Comparison of ENCODE assay signal across 25 mouse cellular contexts in the genomic region with DNA sequence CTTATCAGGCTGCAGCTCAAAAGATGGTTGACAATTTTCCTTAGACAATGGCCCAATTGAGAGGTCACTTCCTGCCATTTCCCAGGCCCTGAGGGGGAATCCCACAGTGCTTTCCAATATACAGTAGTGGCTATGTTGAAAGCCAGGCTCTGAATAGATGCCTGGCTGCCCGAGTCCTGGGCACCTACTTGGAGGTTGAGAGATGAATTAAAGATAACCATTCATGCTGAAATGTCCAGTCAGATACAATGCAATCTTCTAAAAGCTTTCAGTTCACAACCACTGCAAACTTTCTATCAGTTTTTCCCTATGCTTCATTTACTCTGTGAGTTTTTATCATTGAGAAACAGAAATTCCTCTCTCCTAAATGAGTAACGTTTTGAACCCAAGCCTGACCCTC.
DNase-seq lines count a peak whose midpoint lies in the region; ATAC-seq and TF ChIP-seq lines count a peak whose summit lies in the region.
"Had no signal": no experiment of that assay in that cellular context is flagged by ENCODE, and none has a peak within 500 bp of the region (broad histone marks: within the 10 kb centered on the region; RNA-seq: fewer than 3 reads in every experiment).

No protein-coding gene starts in this region.

- no peaks in the 10 kb centered on the region for H3K9me3 ChIP-seq in liver, embryonic 12.5 days (replicated peaks)
- no peaks in the 10 kb centered on the region for H3K9me3 ChIP-seq in liver, postnatal 0 days (ENCODE audit: low read length)
- H3K9me3 ChIP-seq in liver, embryonic 15.5 days (replicated peaks), result no peaks in the 10 kb centered on the region
- H3K9me3 ChIP-seq: embryonic facial prominence, embryonic 10.5 days; forebrain, embryonic 13.5 days; G1E; heart, embryonic 13.5 days; hindbrain, embryonic 12.5 days had no signal

- H3K4me1 ChIP-seq in liver, embryonic 12.5 days, result peaks cover 13% of the 10 kb centered on the region
- H3K4me1 ChIP-seq in liver, postnatal 0 days (ENCODE audit: insufficient read depth), result no peaks in the 10 kb centered on the region
- peaks cover 6% of the 10 kb centered on the region for H3K4me1 ChIP-seq in liver, embryonic 15.5 days (replicated peaks)
- H3K4me1 ChIP-seq: embryonic facial prominence, embryonic 10.5 days; forebrain, embryonic 13.5 days; hindbrain, embryonic 12.5 days had no signal

- no peak for TF ChIP-seq EP300 in liver, postnatal 0 days (IDR thresholded peaks at IDR 0.05; ENCODE audit: low read depth)

- TF ChIP-seq CTCF in liver, postnatal 0 days (IDR thresholded peaks at IDR 0.05; ENCODE audit: low read depth), result no peak

- no peaks in the 10 kb centered on the region for H3K27me3 ChIP-seq in liver, embryonic 12.5 days (replicated peaks)
- no peaks in the 10 kb centered on the region for H3K27me3 ChIP-seq in liver, postnatal 0 days (ENCODE audit: insufficient read depth, low read length)
- no peaks in the 10 kb centered on the region for H3K27me3 ChIP-seq in liver, embryonic 15.5 days
- H3K27me3 ChIP-seq: forebrain, embryonic 13.5 days; heart, embryonic 13.5 days; hindbrain, embryonic 12.5 days; Patski had no signal

- no peak overlapping the region for H3K4me3 ChIP-seq in liver, embryonic 12.5 days
- no peak overlapping the region for H3K4me3 ChIP-seq in liver, postnatal 0 days (ENCODE audit: low read depth, low read length)
- no peak overlapping the region for H3K4me3 ChIP-seq in liver, embryonic 15.5 days (replicated peaks)
- H3K4me3 ChIP-seq: embryonic facial prominence, embryonic 10.5 days; forebrain, embryonic 13.5 days; heart, embryonic 13.5 days; hindbrain, embryonic 12.5 days had no signal

- ATAC-seq in liver, embryonic 12.5 days, result peak; percentile 62
- ATAC-seq in liver, postnatal 0 days, result no peak
- ATAC-seq in liver, embryonic 15.5 days (ENCODE audit: insufficient read depth), result peak; percentile 28; the same call in 1 of the 2 replicates
- ATAC-seq: activated CD4-positive, CD25-positive, alpha-beta regulatory T cell, adult 4 months; CD4-positive, CD25-positive, alpha-beta regulatory T cell, adult 4 months; forebrain, embryonic 13.5 days; forebrain, postnatal 0 days; hindbrain, embryonic 16.5 days; inflammation-experienced regulatory T-cells, adult 6 months; Patski had no signal

- no peak overlapping the region for H3K4me2 ChIP-seq in liver, embryonic 12.5 days
- H3K4me2 ChIP-seq in liver, postnatal 0 days (ENCODE audit: low read depth, low read length), result no peak overlapping the region
- no peak overlapping the region for H3K4me2 ChIP-seq in liver, embryonic 15.5 days
- H3K4me2 ChIP-seq: forebrain, embryonic 13.5 days; heart, embryonic 13.5 days; hindbrain, embryonic 12.5 days had no signal

- no peak overlapping the region; the same call in 1 of the 2 replicates for H3K9ac ChIP-seq in liver, embryonic 12.5 days
- no peak overlapping the region for H3K9ac ChIP-seq in liver, postnatal 0 days (replicated peaks)
- no peak overlapping the region for H3K9ac ChIP-seq in liver, embryonic 15.5 days
- H3K9ac ChIP-seq: forebrain, embryonic 13.5 days; forebrain, postnatal 0 days; heart, embryonic 13.5 days; hindbrain, embryonic 12.5 days had no signal

- WGBS in liver, embryonic 12.5 days (ENCODE audit: insufficient replicate concordance), result 18% methylated on average over 2 of the region's 2 CpGs
- 45% methylated on average over 2 of the region's 2 CpGs for WGBS in liver, postnatal 0 days (ENCODE audit: insufficient replicate concordance)
- 13% methylated on average over 2 of the region's 2 CpGs for WGBS in liver, embryonic 15.5 days (ENCODE audit: insufficient replicate concordance)

- no peaks in the 10 kb centered on the region for H3K36me3 ChIP-seq in liver, embryonic 12.5 days
- H3K36me3 ChIP-seq in liver, postnatal 0 days (replicated peaks; ENCODE audit: insufficient read depth, low read length), result no peaks in the 10 kb centered on the region
- H3K36me3 ChIP-seq in liver, embryonic 15.5 days (replicated peaks), result no peaks in the 10 kb centered on the region
- H3K36me3 ChIP-seq: embryonic facial prominence, embryonic 10.5 days; G1E; heart, embryonic 13.5 days; hindbrain, embryonic 12.5 days had no signal

- no peak overlapping the region for H3K27ac ChIP-seq in liver, embryonic 12.5 days
- H3K27ac ChIP-seq in liver, postnatal 0 days (ENCODE audit: low read depth), result no peak overlapping the region
- no peak overlapping the region for H3K27ac ChIP-seq in liver, embryonic 15.5 days (replicated peaks)
- H3K27ac ChIP-seq: embryonic facial prominence, embryonic 10.5 days; forebrain, embryonic 13.5 days; heart, embryonic 13.5 days; hindbrain, embryonic 12.5 days had no signal

- DNase-seq in embryo, embryonic 10.5 days (ENCODE audit: low spot score), result peak; percentile 10
- DNase-seq in embryo, embryonic 10 days (ENCODE audit: low spot score), result no peak
- DNase-seq in liver, postnatal 0 days, result no peak
- DNase-seq in left cerebral cortex, adult 8-10 months (ENCODE audit: low spot score in 2 of 2), result no peak
- DNase-seq in kidney, adult 9 months, result no peak
- DNase-seq: adrenal gland, postnatal 25 days; B cell, adult 2 months; cerebellum, adult 18-20 months; cerebellum, postnatal 10 days; forebrain, postnatal 0 days; gastrocnemius, postnatal 36 days; heart, adult 11 months; heart, postnatal 36 days had no signal
